In genomic region chr10:93485055-93485691, GRCm38 (mm10) we compare ENCODE assay signal across 8 mouse cellular contexts. TPM values are rescaled to one million over a fixed set of nuclear protein-coding genes. Genes with fewer than 3 reads are reported as not detected.
DNase-seq lines count a peak whose midpoint lies in the region; ATAC-seq lines count a peak whose summit lies in the region.
"Had no signal": no experiment of that assay in that cellular context is flagged by ENCODE, and none has a peak within 500 bp of the region (broad histone marks: within the 10 kb centered on the region; RNA-seq: fewer than 3 reads in every experiment).

No protein-coding gene starts in this region.

- H3K9me3 ChIP-seq in lung, embryonic 16.5 days (ENCODE audit: control insufficient read depth, low read length) = no peaks in the 10 kb centered on the region

- peak; percentile 29 for DNase-seq in ovary, postnatal 14 days (ENCODE audit: low spot score)
- DNase-seq in ovary, postnatal 10 days (ENCODE audit: low spot score) = no peak
- DNase-seq in adrenal gland, postnatal 14 days = peak; percentile 39
- peak; percentile 47 for DNase-seq in embryo, embryonic 11 days
- DNase-seq in kidney, adult 8-10 months = peak; percentile 36 to 59
- DNase-seq in testis, postnatal 10 days (ENCODE audit: low spot score) = peak; percentile 60

- H3K36me3 ChIP-seq in lung, embryonic 16.5 days (ENCODE audit: control insufficient read depth, insufficient read depth, low read length) = peaks cover 19% of the 10 kb centered on the region

- H3K27me3 ChIP-seq in lung, embryonic 16.5 days (ENCODE audit: control insufficient read depth, insufficient read depth, low read depth, low read length) = no peaks in the 10 kb centered on the region

- no peak overlapping the region for H3K4me2 ChIP-seq in lung, embryonic 16.5 days (ENCODE audit: low read depth, low read length)

- ATAC-seq in lung, embryonic 16.5 days (ENCODE audit: low read depth) = peak; percentile 50; the same call in 1 of the 2 replicates

- WGBS in lung, embryonic 16.5 days = 81% methylated on average over 8 of the region's 8 CpGs

- H3K4me1 ChIP-seq in lung, embryonic 16.5 days (replicated peaks; ENCODE audit: control insufficient read depth, insufficient read depth, low read length) = no peaks in the 10 kb centered on the region

- H3K9ac ChIP-seq in lung, embryonic 16.5 days (ENCODE audit: low read length) = no peak overlapping the region

- no peak overlapping the region for H3K4me3 ChIP-seq in lung, embryonic 16.5 days (ENCODE audit: low read length)

- no peak overlapping the region for H3K27ac ChIP-seq in lung, embryonic 16.5 days (ENCODE audit: low read length)

RNA-seq across cellular contexts. Expression of gene Hal, which starts 3.4 kb away (rescaled TPM):
- total RNA-seq in adrenal gland, postnatal 14 days (2021) = 1.2 and 18.0 TPM in 2 replicates
- 0.14 and 0.50 TPM in 2 replicates for polyA plus RNA-seq in lung, embryonic 16.5 days (2015; fragmentation: Nextera tagmentation; extraction: Ambion mirVana)
- total RNA-seq: heart, postnatal 10 days had no signal

RNA-seq across cellular contexts. Expression of gene Lta4h, which starts 32.0 kb away (rescaled TPM):
- total RNA-seq in adrenal gland, postnatal 14 days (2021) = 61.4 and 62.6 TPM in 2 replicates
- 194 and 210 TPM in 2 replicates for polyA plus RNA-seq in lung, embryonic 16.5 days (2015; fragmentation: Nextera tagmentation; extraction: Ambion mirVana)

RNA-seq across cellular contexts. Expression of gene Amdhd1, which starts 54.7 kb away (rescaled TPM):
- total RNA-seq in adrenal gland, postnatal 14 days (2021) = 0.75 and 11.8 TPM in 2 replicates
- polyA plus RNA-seq in lung, embryonic 16.5 days (2015; fragmentation: Nextera tagmentation; extraction: Ambion mirVana) = 0.24 and 0.39 TPM in 2 replicates

RNA-seq across cellular contexts. Expression of gene Ccdc38, which starts 55.3 kb away (rescaled TPM):
- not detected in 2 replicates for total RNA-seq in adrenal gland, postnatal 14 days (2021)
- 0.24 and 0.74 TPM in 2 replicates for polyA plus RNA-seq in lung, embryonic 16.5 days (2015; fragmentation: Nextera tagmentation; extraction: Ambion mirVana)
- total RNA-seq: heart, postnatal 10 days had no signal
